Mouse (Mus musculus): ENCODE measurements around the gene Arf5. TPM values are rescaled to one million over a fixed set of nuclear protein-coding genes. Genes with fewer than 3 reads are reported as not detected.

Gene Arf5
- total and polyA plus RNA-seq, 3 experiments, result 150 to 248 (median 162) TPM

- Histone ChIP-seq H3K36me3 (ENCODE audit: control insufficient read depth, insufficient read depth, low read length) (no peaks in the 10 kb centered on the region), H3K79me2 (replicated peaks; ENCODE audit: control insufficient read depth, insufficient read depth, low read length) (no peaks in the 10 kb centered on the region), H3K4me3 (peak within 1 kb of the TSS; percentile 47), H3K4me1 (ENCODE audit: control insufficient read depth, insufficient read depth, low read length) (no peaks in the 10 kb centered on the region), H3K27ac (no peak within 1 kb of the TSS), H3K27me3 (ENCODE audit: control insufficient read depth, insufficient read depth, low read length) (peaks cover 3% of the 10 kb centered on the region; the same call in 1 of the 2 replicates), H3K9ac (ENCODE audit: low read depth, low read length) (peak within 1 kb of the TSS; percentile 54)
- intact Hi-C loops (cut with DNase I), result no loop called here
- TF ChIP-seq POLR2A (IDR thresholded peaks at IDR 0.05; ENCODE audit: insufficient read depth, low read depth, low read length) (no peak), EP300 (IDR thresholded peaks at IDR 0.05; ENCODE audit: insufficient read depth, low read depth, low read length) (no peak), CTCF (IDR thresholded peaks at IDR 0.05) (no peak)
- DNase-seq, result peak in 1 of 2 experiments; percentile 33
- WGBS, result 2% methylated on average over 33 of the region's 33 CpGs
Observed at GRCm38 (mm10) chr6:28397681-28398203, 25.6 kb upstream of the Arf5 start, which contains the start of gene Zfp800. TSS of gene Zfp800 (minus strand) at chr6:28398005.

- H3K4me1 ChIP-seq (ENCODE audit: control insufficient read depth, insufficient read depth, low read length), result no peaks in the 10 kb centered on the region
- H3K27me3 ChIP-seq (ENCODE audit: control insufficient read depth, insufficient read depth, low read length), result peaks cover 3% of the 10 kb centered on the region; the same call in 1 of the 2 replicates
- H3K27ac ChIP-seq, result no peak overlapping the region
- H3K9ac ChIP-seq (ENCODE audit: low read depth, low read length), result no peak overlapping the region
- TF ChIP-seq EP300 (IDR thresholded peaks at IDR 0.05; ENCODE audit: insufficient read depth, low read depth, low read length) (no peak), CTCF (IDR thresholded peaks at IDR 0.05) (peak; percentile 40), POLR2A (IDR thresholded peaks at IDR 0.05; ENCODE audit: insufficient read depth, low read depth, low read length) (no peak)
- H3K4me3 ChIP-seq, result no peak overlapping the region
- H3K36me3 ChIP-seq (ENCODE audit: control insufficient read depth, insufficient read depth, low read length), result no peaks in the 10 kb centered on the region
- H3K79me2 ChIP-seq (replicated peaks; ENCODE audit: control insufficient read depth, insufficient read depth, low read length), result no peaks in the 10 kb centered on the region
- intact Hi-C loops (cut with DNase I), result no loop called here
- WGBS, result 87% methylated on average over 3 of the region's 3 CpGs
- DNase-seq, result no peak
Observed at GRCm38 (mm10) chr6:28398726-28399125, 24.6 kb upstream of the Arf5 start.

GRCm38 (mm10) chr6:28399791-28400190, 23.6 kb upstream of the Arf5 start:
- H3K79me2 ChIP-seq (replicated peaks; ENCODE audit: control insufficient read depth, insufficient read depth, low read length), result no peaks in the 10 kb centered on the region
- H3K27ac ChIP-seq, result no peak overlapping the region
- H3K4me1 ChIP-seq (ENCODE audit: control insufficient read depth, insufficient read depth, low read length), result no peaks in the 10 kb centered on the region
- no peak for DNase-seq
- no peaks in the 10 kb centered on the region for H3K36me3 ChIP-seq (ENCODE audit: control insufficient read depth, insufficient read depth, low read length)
- no peak overlapping the region for H3K9ac ChIP-seq (ENCODE audit: low read depth, low read length)
- WGBS, result 94% methylated on average over 4 of the region's 4 CpGs
- no peak overlapping the region for H3K4me3 ChIP-seq
- H3K27me3 ChIP-seq (ENCODE audit: control insufficient read depth, insufficient read depth, low read length), result peaks cover 3% of the 10 kb centered on the region; the same call in 1 of the 2 replicates
- no peak for TF ChIP-seq POLR2A (IDR thresholded peaks at IDR 0.05; ENCODE audit: insufficient read depth, low read depth, low read length)
- TF ChIP-seq EP300 (IDR thresholded peaks at IDR 0.05; ENCODE audit: insufficient read depth, low read depth, low read length), result no peak
- peak; percentile 40 for TF ChIP-seq CTCF (IDR thresholded peaks at IDR 0.05)
- intact Hi-C loops (cut with DNase I), result no loop called here

- H3K36me3 ChIP-seq (ENCODE audit: control insufficient read depth, insufficient read depth, low read length), result no peaks in the 10 kb centered on the region
- peak; percentile 61 to 70 for DNase-seq
- H3K27ac ChIP-seq, result no peak overlapping the region
- H3K79me2 ChIP-seq (replicated peaks; ENCODE audit: control insufficient read depth, insufficient read depth, low read length), result no peaks in the 10 kb centered on the region
- H3K27me3 ChIP-seq (ENCODE audit: control insufficient read depth, insufficient read depth, low read length), result no peaks in the 10 kb centered on the region
- intact Hi-C loops (cut with DNase I), result no loop called here
- no peak overlapping the region for H3K9ac ChIP-seq (ENCODE audit: low read depth, low read length)
- TF ChIP-seq EP300 (IDR thresholded peaks at IDR 0.05; ENCODE audit: insufficient read depth, low read depth, low read length) (peak; percentile 35; the same call in 1 of the 2 replicates), CTCF (IDR thresholded peaks at IDR 0.05) (no peak)
- 38% methylated on average over 9 of the region's 9 CpGs for WGBS
- H3K4me3 ChIP-seq, result no peak overlapping the region
- H3K4me1 ChIP-seq (ENCODE audit: control insufficient read depth, insufficient read depth, low read length), result no peaks in the 10 kb centered on the region
Observed at GRCm38 (mm10) chr6:28410053-28410452, 13.3 kb upstream of the Arf5 start.

GRCm38 (mm10) chr6:28411236-28411635, 12.1 kb upstream of the Arf5 start:
- no peaks in the 10 kb centered on the region for H3K27me3 ChIP-seq (ENCODE audit: control insufficient read depth, insufficient read depth, low read length)
- H3K9ac ChIP-seq (ENCODE audit: low read depth, low read length), result no peak overlapping the region
- no peak overlapping the region for H3K4me3 ChIP-seq
- TF ChIP-seq EP300 (IDR thresholded peaks at IDR 0.05; ENCODE audit: insufficient read depth, low read depth, low read length) (no peak), POLR2A (IDR thresholded peaks at IDR 0.05; ENCODE audit: insufficient read depth, low read depth, low read length) (no peak), CTCF (IDR thresholded peaks at IDR 0.05) (no peak)
- H3K27ac ChIP-seq, result no peak overlapping the region
- peaks cover 4% of the 10 kb centered on the region; the same call in 1 of the 2 replicates for H3K36me3 ChIP-seq (ENCODE audit: control insufficient read depth, insufficient read depth, low read length)
- peaks cover 3% of the 10 kb centered on the region for H3K4me1 ChIP-seq (ENCODE audit: control insufficient read depth, insufficient read depth, low read length)
- no peaks in the 10 kb centered on the region for H3K79me2 ChIP-seq (replicated peaks; ENCODE audit: control insufficient read depth, insufficient read depth, low read length)
- intact Hi-C loops (cut with DNase I), result no loop called here
- no peak for DNase-seq
- 57% methylated on average over 2 of the region's 2 CpGs for WGBS

GRCm38 (mm10) chr6:28416981-28417380, 6.4 kb upstream of the Arf5 start:
- Histone ChIP-seq H3K27me3 (ENCODE audit: control insufficient read depth, insufficient read depth, low read length) (no peaks in the 10 kb centered on the region), H3K9ac (ENCODE audit: low read depth, low read length) (no peak overlapping the region), H3K79me2 (replicated peaks; ENCODE audit: control insufficient read depth, insufficient read depth, low read length) (peaks cover 3% of the 10 kb centered on the region; the same call in 1 of the 2 replicates), H3K4me3 (peak overlapping the region; percentile 46; the same call in 1 of the 2 replicates), H3K27ac (peak overlapping the region; percentile 83), H3K36me3 (ENCODE audit: control insufficient read depth, insufficient read depth, low read length) (peaks cover 21% of the 10 kb centered on the region), H3K4me1 (ENCODE audit: control insufficient read depth, insufficient read depth, low read length) (peaks cover 15% of the 10 kb centered on the region)
- DNase-seq, result peak; percentile 26 to 33
- WGBS, result 27% methylated on average over 4 of the region's 4 CpGs
- intact Hi-C loops (cut with DNase I), result no loop called here
- TF ChIP-seq EP300 (IDR thresholded peaks at IDR 0.05; ENCODE audit: insufficient read depth, low read depth, low read length) (0 out of 2 replicates have a peak, but pooled peaks have one; percentile 45), POLR2A (IDR thresholded peaks at IDR 0.05; ENCODE audit: insufficient read depth, low read depth, low read length) (peak; percentile 56; the same call in 1 of the 2 replicates), CTCF (IDR thresholded peaks at IDR 0.05) (no peak)
